Mouse (Mus musculus): Measurements from ENCODE around the gene AL731706.1.

DNA sequence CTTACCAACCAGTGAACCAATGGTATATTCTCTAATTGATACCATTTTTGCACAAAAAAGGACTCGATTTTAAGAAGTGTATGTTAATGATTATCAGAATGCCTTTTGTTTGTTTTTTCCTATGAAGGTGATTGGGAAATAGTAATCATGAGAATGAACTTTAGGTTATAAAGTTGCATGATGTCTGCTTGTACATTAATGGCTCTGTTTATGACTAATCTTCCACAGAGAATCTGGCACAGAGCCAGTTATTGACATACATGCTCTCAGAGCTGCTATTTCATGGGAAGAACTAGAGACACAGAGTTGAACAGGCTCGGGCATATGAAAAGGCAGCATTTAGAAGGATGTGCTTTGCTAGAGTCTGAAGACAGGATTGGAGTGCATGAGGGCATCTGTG is 4.9 kb upstream of the AL731706.1 start:
- TF ChIP-seq POLR2A (IDR thresholded peaks at IDR 0.05; ENCODE audit: insufficient read length, low read depth), result no peak
- no peak for TF ChIP-seq TCF12 (IDR thresholded peaks at IDR 0.05; ENCODE audit: insufficient read depth, poor library complexity, severe bottlenecking)
- no peak for TF ChIP-seq MAX (IDR thresholded peaks at IDR 0.05; ENCODE audit: low read depth)
- no peak for TF ChIP-seq USF1 (IDR thresholded peaks at IDR 0.05; ENCODE audit: low read depth)

Measured in myocyte (in vitro differentiated cells).